Mouse (Mus musculus) ES-E14 (cell line): ENCODE measurements at regions not wholly inside any gene's neighbourhood (a gene's known extent, or its start where the extent isn't known, plus 50 kb on each side); places are given as distances from the start of the nearest gene placed in this dataset.

Source experiments
- DNase-seq: peaks from one replicate; pipeline ENCODE4 v3.0.0-alpha.2; 2013; ENCODE audit warnings: low read depth, low spot score
- H3K27ac ChIP-seq: 2 replicates; pipeline ENCODE4 v1.5.1; 2012; ENCODE audit warnings: low read depth, mild to moderate bottlenecking, low read length, moderate library complexity, mixed read lengths; ENCODE audit not compliant: poor library complexity, insufficient read depth, severe bottlenecking
- H3K36me3 ChIP-seq: 2 replicates; pipeline ENCODE4 v1.6.1; 2012; ENCODE audit warnings: mild to moderate bottlenecking, low read length, moderate library complexity, mixed read lengths; ENCODE audit not compliant: control insufficient read depth, poor library complexity, insufficient read depth, severe bottlenecking
- H3K4me1 ChIP-seq, 2 experiments: fragments of 150-350 bp in 1 of 2; sonication (generic) in 1 of 2; 2 replicates each; pipeline ENCODE4 v1.6.1; 2012; ENCODE audit warnings: low read length in 2 of 2, mild to moderate bottlenecking in 1 of 2, mixed read lengths in 1 of 2; ENCODE audit not compliant: control insufficient read depth in 2 of 2, insufficient read depth in 2 of 2, poor library complexity in 1 of 2
- H3K4me3 ChIP-seq, 2 experiments: fragments of 150-350 bp in 1 of 2; sonication (generic) in 1 of 2; 2 replicates each; pipeline ENCODE4 v1.5.1; 2012; ENCODE audit warnings: low read length in 2 of 2, low read depth in 1 of 2, mild to moderate bottlenecking in 1 of 2, mixed read lengths in 1 of 2; ENCODE audit not compliant: insufficient read depth in 1 of 2, poor library complexity in 1 of 2, severe bottlenecking in 1 of 2
- H3K9ac ChIP-seq: 2 replicates; pipeline ENCODE4 v1.6.1; 2012; ENCODE audit warnings: low read depth, mild to moderate bottlenecking, low read length, mixed read lengths; ENCODE audit not compliant: poor library complexity, insufficient read depth, severe bottlenecking
- H3K9me3 ChIP-seq: fragments of 150-350 bp; sonication (generic); 2 replicates; pipeline ENCODE4 v1.6.1; 2012; ENCODE audit warnings: low read depth, mild to moderate bottlenecking, low read length; ENCODE audit not compliant: control insufficient read depth, insufficient read depth
- CHD2 ChIP-seq: IDR thresholded peaks from 2 replicates; pipeline ENCODE4 v1.6.1; 2014; ENCODE audit warnings: mild to moderate bottlenecking, low read depth, low read length, inconsistent platforms
- HCFC1 ChIP-seq: IDR thresholded peaks from 2 replicates; pipeline ENCODE4 v1.6.1; 2012; ENCODE audit warnings: low read length, inconsistent platforms, borderline replicate concordance; ENCODE audit not compliant: insufficient read depth
- MAFK ChIP-seq: IDR thresholded peaks from 2 replicates; pipeline ENCODE4 v1.6.1; 2014; ENCODE audit warnings: mild to moderate bottlenecking, low read depth, low read length, inconsistent platforms; ENCODE audit not compliant: insufficient read depth
- ZC3H11A ChIP-seq: IDR thresholded peaks from 2 replicates; pipeline ENCODE4 v1.6.1; 2012; ENCODE audit warnings: low read depth, mild to moderate bottlenecking, inconsistent platforms, low read length, borderline replicate concordance
- ZNF384 ChIP-seq: IDR thresholded peaks from 2 replicates; pipeline ENCODE4 v1.6.1; 2012; ENCODE audit warnings: low read depth, low read length, inconsistent platforms
- in situ Hi-C, 2 experiments: fragments of 600-800 bp; cut with MboI; formaldehyde crosslinking; loops; one replicate each; pipeline ENCODE4 v1.15.1; 2025; ENCODE audit warnings: low sequenced_read_pairs in 2 of 2, inconsistent platforms in 1 of 2; ENCODE audit not compliant: unreplicated experiment in 2 of 2

DNA sequence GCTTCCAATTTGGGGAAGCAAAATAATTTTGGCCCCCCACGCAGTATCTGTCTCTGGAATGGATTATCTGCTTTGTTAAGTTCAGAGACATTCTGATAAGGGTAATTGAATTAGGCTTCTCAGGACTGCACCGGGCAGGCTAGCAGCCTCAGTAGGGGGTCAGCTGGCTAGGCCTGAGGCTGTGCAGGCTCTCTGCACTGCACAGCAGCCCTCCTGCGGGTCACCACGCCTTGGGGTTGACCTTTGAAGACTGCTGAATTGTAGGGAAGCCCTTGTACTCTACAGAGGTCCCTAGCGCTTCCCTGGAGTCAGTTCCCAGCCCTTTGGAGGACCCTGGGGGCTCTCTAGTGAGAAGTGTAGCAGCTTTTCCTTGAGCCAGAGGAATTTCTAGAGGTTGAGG lies 78.5 kb upstream of the Six2 start:
- Histone ChIP-seq H3K27ac (no peak overlapping the region), H3K4me3 (no peak overlapping the region), H3K4me1 (peaks cover 0 to 7% of the 10 kb centered on the region in 2 experiments; a peak in 2 of 4 replicates), H3K36me3 (no peaks in the 10 kb centered on the region), H3K9me3 (no peaks in the 10 kb centered on the region), H3K9ac (no peak overlapping the region)
- peak; percentile 62 for DNase-seq
- in situ Hi-C loops, result no loop called here
- TF ChIP-seq MAFK (no peak), HCFC1 (no peak), ZNF384 (no peak), ZC3H11A (no peak), CHD2 (no peak)

DNA sequence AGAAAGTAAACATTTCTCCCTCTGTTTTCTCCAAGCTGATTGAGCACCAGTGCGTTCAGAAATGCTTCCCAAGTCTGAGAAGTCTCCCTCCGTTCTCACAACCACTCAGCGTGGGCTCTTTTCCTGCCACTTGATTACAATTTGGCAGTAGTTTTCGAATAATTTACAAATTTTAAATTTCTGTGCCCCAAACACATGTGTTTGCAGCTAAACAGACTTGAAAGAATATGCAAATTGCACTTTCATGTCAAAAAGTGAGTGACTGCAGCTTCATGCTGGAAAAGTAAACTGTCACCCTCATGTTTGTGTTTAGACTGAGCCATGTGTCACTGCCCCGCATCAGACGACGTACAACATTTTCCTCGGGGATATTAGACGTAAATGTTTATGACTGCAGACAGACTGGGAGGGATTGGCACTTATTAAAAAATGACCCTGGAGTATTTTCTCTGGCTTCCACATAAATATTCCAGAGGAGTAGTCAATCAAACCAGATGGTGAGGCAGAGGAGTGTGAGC lies 70.6 kb upstream of the Six2 start:
- in situ Hi-C loops, result no loop called here
- no peak for TF ChIP-seq MAFK
- no peak for TF ChIP-seq HCFC1
- no peak for TF ChIP-seq ZNF384
- TF ChIP-seq CHD2, result no peak
- no peak for TF ChIP-seq ZC3H11A
- H3K9me3 ChIP-seq, result no peaks in the 10 kb centered on the region
- H3K4me1 ChIP-seq, result no peaks in the 10 kb centered on the region
- H3K9ac ChIP-seq, result no peak overlapping the region
- H3K27ac ChIP-seq, result no peak overlapping the region
- no peak for DNase-seq
- no peaks in the 10 kb centered on the region for H3K36me3 ChIP-seq
- no peak overlapping the region for H3K4me3 ChIP-seq

DNA sequence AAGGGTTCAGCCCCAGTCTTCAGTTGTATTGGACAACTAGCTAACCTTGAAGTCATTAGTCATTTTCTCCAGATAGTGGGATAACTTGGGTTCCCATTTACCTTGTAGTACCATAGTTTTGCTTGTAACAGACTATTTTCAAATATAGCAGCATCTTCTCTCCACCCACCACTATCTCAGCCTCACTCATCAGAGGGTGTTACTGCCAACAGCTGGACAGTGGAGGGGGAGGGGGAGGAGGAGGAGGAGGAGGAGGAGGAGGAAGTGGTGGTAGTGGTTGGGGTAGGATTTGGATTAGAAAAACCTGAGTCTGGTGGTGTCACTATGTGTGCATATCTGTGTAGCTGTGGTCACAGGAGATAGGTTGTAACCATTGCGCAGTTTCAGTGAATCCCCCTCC lies 69.6 kb upstream of the Six2 start:
- H3K27ac ChIP-seq, result no peak overlapping the region
- no peaks in the 10 kb centered on the region for H3K4me1 ChIP-seq
- in situ Hi-C loops, result no loop called here
- TF ChIP-seq ZNF384, result no peak
- TF ChIP-seq CHD2, result no peak
- no peak for TF ChIP-seq ZC3H11A
- no peak for TF ChIP-seq HCFC1
- TF ChIP-seq MAFK, result no peak
- no peaks in the 10 kb centered on the region for H3K36me3 ChIP-seq
- H3K9ac ChIP-seq, result no peak overlapping the region
- no peak overlapping the region for H3K4me3 ChIP-seq
- DNase-seq, result no peak
- no peaks in the 10 kb centered on the region for H3K9me3 ChIP-seq

DNA sequence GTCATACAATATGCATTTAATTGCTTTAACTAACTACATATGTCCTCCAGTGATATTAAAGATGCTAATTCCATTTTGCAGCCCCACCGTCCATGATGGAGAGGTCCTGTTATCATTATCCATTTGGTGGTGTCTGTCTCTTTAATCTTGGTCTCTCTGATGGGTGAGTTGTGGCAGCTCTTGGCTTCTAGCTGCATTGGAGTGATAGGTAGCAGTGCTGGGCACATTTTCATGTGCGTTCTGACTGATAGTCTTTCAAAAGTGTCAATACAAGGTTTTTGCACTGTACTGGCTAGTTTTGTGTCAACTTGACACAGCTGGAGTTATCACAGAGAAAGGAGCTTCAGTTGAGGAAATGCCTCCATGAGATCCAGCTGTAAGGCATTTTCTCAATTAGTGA lies 67.5 kb upstream of the Six2 start:
- no peak overlapping the region for H3K27ac ChIP-seq
- no peak overlapping the region for H3K4me3 ChIP-seq
- DNase-seq, result no peak
- TF ChIP-seq MAFK (no peak), CHD2 (no peak), ZC3H11A (no peak), ZNF384 (no peak), HCFC1 (no peak)
- no peaks in the 10 kb centered on the region for H3K4me1 ChIP-seq
- H3K9me3 ChIP-seq, result no peaks in the 10 kb centered on the region
- H3K9ac ChIP-seq, result no peak overlapping the region
- no peaks in the 10 kb centered on the region for H3K36me3 ChIP-seq
- in situ Hi-C loops, result no loop called here

DNA sequence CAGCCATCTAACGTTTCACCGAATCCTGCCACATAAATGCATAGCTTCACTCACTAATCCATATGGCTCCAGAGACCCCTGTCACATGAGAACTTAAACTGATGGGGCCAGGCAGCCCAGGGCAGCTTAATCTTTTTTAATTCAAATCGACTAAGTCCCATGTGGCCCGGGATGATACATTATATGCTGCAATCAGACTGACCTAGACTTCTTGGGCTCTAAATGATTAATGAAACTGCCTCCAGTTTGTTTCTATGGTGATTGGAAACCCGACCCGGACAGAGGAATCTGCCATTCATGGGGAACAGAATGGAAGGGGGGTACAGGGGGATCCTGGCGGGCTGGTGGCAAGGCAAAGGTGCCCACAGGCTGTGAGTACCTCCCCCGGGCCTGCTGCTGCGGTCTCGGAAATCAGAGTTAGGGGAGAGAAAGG lies 60.6 kb upstream of the Six2 start:
- Histone ChIP-seq H3K27ac (no peak overlapping the region), H3K4me3 (no peak overlapping the region), H3K9ac (no peak overlapping the region), H3K4me1 (no peaks in the 10 kb centered on the region), H3K9me3 (no peaks in the 10 kb centered on the region), H3K36me3 (no peaks in the 10 kb centered on the region)
- TF ChIP-seq ZC3H11A, result no peak
- no peak for TF ChIP-seq HCFC1
- TF ChIP-seq ZNF384, result no peak
- no peak for TF ChIP-seq MAFK
- TF ChIP-seq CHD2, result no peak
- in situ Hi-C loops, result no loop called here
- no peak for DNase-seq
